Comparison of ENCODE assay signal across 8 mouse cellular contexts in the genomic region with DNA sequence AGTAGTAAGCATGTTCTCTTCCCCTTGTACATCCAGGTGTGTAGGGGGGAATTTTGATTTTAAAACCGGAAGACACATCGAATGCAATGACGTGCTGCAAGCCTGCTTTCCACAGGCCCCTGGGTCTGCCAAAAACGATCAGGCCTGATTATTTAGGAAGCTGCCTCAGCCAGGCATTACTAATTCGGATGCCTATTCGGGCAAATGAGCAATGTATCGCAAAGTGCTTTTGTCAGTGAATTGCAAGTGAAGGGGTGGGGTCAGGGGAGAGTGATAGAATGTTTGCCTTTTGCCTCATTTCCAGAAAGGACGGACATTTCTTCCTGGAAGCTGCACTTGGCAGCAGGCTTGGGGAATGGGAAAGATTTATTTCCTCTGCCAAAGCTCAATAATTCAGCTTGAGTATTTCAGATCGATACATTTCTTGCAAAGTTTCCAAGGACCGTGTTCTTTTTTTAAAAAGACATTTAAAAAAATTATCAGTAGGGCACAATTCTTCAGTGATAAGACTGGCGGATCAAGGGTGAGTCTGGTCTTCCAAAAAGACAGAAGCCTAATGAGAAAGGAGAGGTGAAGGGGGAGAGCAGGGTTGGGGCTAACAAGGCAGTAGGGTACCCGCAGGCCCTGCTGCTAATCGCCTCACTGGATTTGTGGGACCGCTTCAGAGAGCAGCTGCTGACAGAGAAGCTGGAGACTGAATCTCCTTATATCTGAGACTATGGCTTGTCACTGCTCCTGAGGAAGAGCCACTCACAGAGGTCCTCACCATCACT.
A peak's percentile ranks its signal among the peaks of the same experiment; 100 is the strongest.
DNase-seq lines count a peak whose midpoint lies in the region; ATAC-seq lines count a peak whose summit lies in the region.

No protein-coding gene starts in this region.

- no peaks in the 10 kb centered on the region for H3K36me3 ChIP-seq in limb, embryonic 13.5 days
- no peaks in the 10 kb centered on the region; the same call in 1 of the 2 replicates for H3K36me3 ChIP-seq in limb, embryonic 10.5 days
- no peaks in the 10 kb centered on the region for H3K36me3 ChIP-seq in embryonic facial prominence, embryonic 15.5 days

- no peaks in the 10 kb centered on the region for H3K9me3 ChIP-seq in limb, embryonic 13.5 days
- H3K9me3 ChIP-seq in limb, embryonic 10.5 days (replicated peaks), result no peaks in the 10 kb centered on the region
- H3K9me3 ChIP-seq in embryonic facial prominence, embryonic 15.5 days (replicated peaks), result no peaks in the 10 kb centered on the region

- H3K9ac ChIP-seq in limb, embryonic 13.5 days, result no peak overlapping the region
- no peak overlapping the region for H3K9ac ChIP-seq in embryonic facial prominence, embryonic 15.5 days

- H3K4me3 ChIP-seq in limb, embryonic 13.5 days, result no peak overlapping the region
- H3K4me3 ChIP-seq in limb, embryonic 10.5 days, result no peak overlapping the region
- H3K4me3 ChIP-seq in embryonic facial prominence, embryonic 15.5 days (replicated peaks), result no peak overlapping the region

- DNase-seq in limb, embryonic 10.5 days (ENCODE audit: low spot score), result no peak
- DNase-seq in heart, postnatal 4 days, result peak; percentile 42
- DNase-seq in retina, adult 2 months (ENCODE audit: low read depth, low spot score), result peak; percentile 18
- no peak for DNase-seq in liver
- no peak for DNase-seq in kidney, postnatal 14 days
- no peak for DNase-seq in cerebellum, postnatal 25 days

- no peak for ATAC-seq in limb, embryonic 13.5 days (ENCODE audit: low FRiP score, low read depth)
- ATAC-seq in embryonic facial prominence, embryonic 15.5 days (ENCODE audit: insufficient number of reproducible peaks, low FRiP score, low TSS enrichment, low read depth), result peak; percentile 30

- peaks cover 13% of the 10 kb centered on the region for H3K4me1 ChIP-seq in limb, embryonic 13.5 days
- H3K4me1 ChIP-seq in limb, embryonic 10.5 days, result peaks cover 6% of the 10 kb centered on the region; the same call in 1 of the 2 replicates
- H3K4me1 ChIP-seq in embryonic facial prominence, embryonic 15.5 days, result peaks cover 24% of the 10 kb centered on the region

- 79% methylated on average over 14 of the region's 14 CpGs for WGBS in limb, embryonic 13.5 days
- WGBS in limb, embryonic 10.5 days, result 91% methylated on average over 14 of the region's 14 CpGs
- WGBS in embryonic facial prominence, embryonic 15.5 days, result 53% methylated on average over 14 of the region's 14 CpGs

- no peaks in the 10 kb centered on the region for H3K27me3 ChIP-seq in limb, embryonic 13.5 days
- no peaks in the 10 kb centered on the region for H3K27me3 ChIP-seq in limb, embryonic 10.5 days (ENCODE audit: low read depth, poor library complexity, severe bottlenecking)
- no peaks in the 10 kb centered on the region for H3K27me3 ChIP-seq in embryonic facial prominence, embryonic 15.5 days

- no peak overlapping the region; the same call in 1 of the 2 replicates for H3K4me2 ChIP-seq in limb, embryonic 13.5 days (replicated peaks)
- peak overlapping the region; percentile 21; the same call in 1 of the 2 replicates for H3K4me2 ChIP-seq in embryonic facial prominence, embryonic 15.5 days (replicated peaks)

- H3K27ac ChIP-seq in limb, embryonic 13.5 days, result 0 out of 2 replicates have a peak overlapping the region, but pooled peaks have one; percentile 39
- H3K27ac ChIP-seq in limb, embryonic 10.5 days, result no peak overlapping the region
- H3K27ac ChIP-seq in embryonic facial prominence, embryonic 15.5 days (replicated peaks), result 0 out of 2 replicates have a peak overlapping the region, but pooled peaks have one; percentile 1

Comparison
In these comparisons a context has a peak if more than half of its experiments do, and no peak if none do; other contexts are left out.
1. DNase-seq: peak in heart, postnatal 4 days (single experiment) and retina, adult 2 months (single experiment); none in limb, embryonic 10.5 days (single experiment), liver (single experiment), kidney, postnatal 14 days (single experiment) and cerebellum, postnatal 25 days (0 of 2).